Mouse (Mus musculus): ENCODE data around the gene Aatf. TPM values are rescaled to one million over a fixed set of nuclear protein-coding genes. Genes with fewer than 3 reads are reported as not detected.
A peak's percentile ranks its signal among the peaks of the same experiment; 100 is the strongest.

Gene Aatf
- polyA plus RNA-seq, 1 experiment = 0.77 TPM

- no peak overlapping the region for H3K4me3 ChIP-seq (replicated peaks)
- H3K36me3 ChIP-seq (ENCODE audit: control insufficient read depth) = no peaks in the 10 kb centered on the region
- peaks cover 16% of the 10 kb centered on the region for H3K4me1 ChIP-seq (ENCODE audit: control insufficient read depth)
- peaks cover 6% of the 10 kb centered on the region; the same call in 1 of the 2 replicates for H3K9me3 ChIP-seq (ENCODE audit: control insufficient read depth, low read length)
- no peak for TF ChIP-seq GATA1 (IDR thresholded peaks at IDR 0.05; ENCODE audit: low read length)
- no peak for TF ChIP-seq TAL1 (IDR thresholded peaks at IDR 0.05; ENCODE audit: low read length)
- peaks cover 86% of the 10 kb centered on the region for H3K27me3 ChIP-seq (ENCODE audit: control insufficient read depth)
Observed at GRCm38 (mm10) chr11:84517431-84517830, 4.1 kb upstream of the Aatf start.

GRCm38 (mm10) chr11:84516501-84517240, 3.3 kb upstream of the Aatf start:
- H3K4me3 ChIP-seq (replicated peaks) = no peak overlapping the region

GRCm38 (mm10) chr11:84512031-84512430, 1.3 kb downstream of the Aatf start:
- H3K27me3 ChIP-seq (ENCODE audit: control insufficient read depth) = peaks cover 32% of the 10 kb centered on the region
- H3K4me3 ChIP-seq (replicated peaks) = peak overlapping the region; percentile 6
- H3K4me1 ChIP-seq (ENCODE audit: control insufficient read depth) = peaks cover 24% of the 10 kb centered on the region
- TF ChIP-seq TAL1 (IDR thresholded peaks at IDR 0.05; ENCODE audit: low read length) = no peak
- TF ChIP-seq GATA1 (IDR thresholded peaks at IDR 0.05; ENCODE audit: low read length) = no peak
- H3K36me3 ChIP-seq (ENCODE audit: control insufficient read depth) = peaks cover 32% of the 10 kb centered on the region
- no peaks in the 10 kb centered on the region; the same call in 1 of the 2 replicates for H3K9me3 ChIP-seq (ENCODE audit: control insufficient read depth, low read length)

More at GRCm38 (mm10) chr11:84516501-84517240, 3.3 kb upstream of the Aatf start:
- H3K4me1 ChIP-seq (ENCODE audit: control insufficient read depth) = peaks cover 21% of the 10 kb centered on the region
- H3K36me3 ChIP-seq (ENCODE audit: control insufficient read depth) = peaks cover 3% of the 10 kb centered on the region
- H3K9me3 ChIP-seq (ENCODE audit: control insufficient read depth, low read length) = peaks cover 3% of the 10 kb centered on the region; the same call in 1 of the 2 replicates
- H3K27me3 ChIP-seq (ENCODE audit: control insufficient read depth) = peaks cover 79% of the 10 kb centered on the region
- TF ChIP-seq GATA1 (IDR thresholded peaks at IDR 0.05; ENCODE audit: low read length) = no peak
- no peak for TF ChIP-seq TAL1 (IDR thresholded peaks at IDR 0.05; ENCODE audit: low read length)

- Histone ChIP-seq H3K9me3 (ENCODE audit: control insufficient read depth, low read length) (no peaks in the 10 kb centered on the region), H3K4me3 (replicated peaks) (no peak overlapping the region), H3K27me3 (ENCODE audit: control insufficient read depth) (no peaks in the 10 kb centered on the region), H3K4me1 (ENCODE audit: control insufficient read depth) (no peaks in the 10 kb centered on the region), H3K36me3 (ENCODE audit: control insufficient read depth) (peaks cover 57% of the 10 kb centered on the region)
- TF ChIP-seq TAL1 (IDR thresholded peaks at IDR 0.05; ENCODE audit: low read length) = no peak
Observed at GRCm38 (mm10) chr11:84504296-84504695, 9.0 kb downstream of the Aatf start.

- H3K4me1 ChIP-seq (ENCODE audit: control insufficient read depth) = no peaks in the 10 kb centered on the region
- no peak overlapping the region for H3K4me3 ChIP-seq (replicated peaks)
- no peaks in the 10 kb centered on the region for H3K27me3 ChIP-seq (ENCODE audit: control insufficient read depth)
- TF ChIP-seq GATA1 (IDR thresholded peaks at IDR 0.05; ENCODE audit: low read length) = no peak
- no peak for TF ChIP-seq TAL1 (IDR thresholded peaks at IDR 0.05; ENCODE audit: low read length)
- H3K36me3 ChIP-seq (ENCODE audit: control insufficient read depth) = peaks cover 27% of the 10 kb centered on the region
- H3K9me3 ChIP-seq (ENCODE audit: control insufficient read depth, low read length) = no peaks in the 10 kb centered on the region
Observed at GRCm38 (mm10) chr11:84497944-84498343, 15.4 kb downstream of the Aatf start.

- TF ChIP-seq GATA1 (IDR thresholded peaks at IDR 0.05; ENCODE audit: low read length) = no peak
- TF ChIP-seq TAL1 (IDR thresholded peaks at IDR 0.05; ENCODE audit: low read length) = no peak
- H3K4me3 ChIP-seq (replicated peaks) = no peak overlapping the region
- no peaks in the 10 kb centered on the region for H3K9me3 ChIP-seq (ENCODE audit: control insufficient read depth, low read length)
- no peaks in the 10 kb centered on the region for H3K4me1 ChIP-seq (ENCODE audit: control insufficient read depth)
- peaks cover 28% of the 10 kb centered on the region for H3K36me3 ChIP-seq (ENCODE audit: control insufficient read depth)
- no peaks in the 10 kb centered on the region for H3K27me3 ChIP-seq (ENCODE audit: control insufficient read depth)
Observed at GRCm38 (mm10) chr11:84496901-84497300, 16.4 kb downstream of the Aatf start.

GRCm38 (mm10) chr11:84495774-84496173, 17.5 kb downstream of the Aatf start:
- no peaks in the 10 kb centered on the region for H3K27me3 ChIP-seq (ENCODE audit: control insufficient read depth)
- H3K9me3 ChIP-seq (ENCODE audit: control insufficient read depth, low read length) = no peaks in the 10 kb centered on the region
- H3K4me1 ChIP-seq (ENCODE audit: control insufficient read depth) = no peaks in the 10 kb centered on the region
- TF ChIP-seq TAL1 (IDR thresholded peaks at IDR 0.05; ENCODE audit: low read length) (no peak), GATA1 (IDR thresholded peaks at IDR 0.05; ENCODE audit: low read length) (no peak)
- peaks cover 34% of the 10 kb centered on the region for H3K36me3 ChIP-seq (ENCODE audit: control insufficient read depth)
- no peak overlapping the region for H3K4me3 ChIP-seq (replicated peaks)

GRCm38 (mm10) chr11:84481661-84482060, 31.7 kb downstream of the Aatf start:
- no peaks in the 10 kb centered on the region for H3K9me3 ChIP-seq (ENCODE audit: control insufficient read depth, low read length)
- TF ChIP-seq GATA1 (IDR thresholded peaks at IDR 0.05; ENCODE audit: low read length) (no peak), TAL1 (IDR thresholded peaks at IDR 0.05; ENCODE audit: low read length) (no peak)

GRCm38 (mm10) chr11:84480451-84480850, 32.9 kb downstream of the Aatf start:
- TF ChIP-seq GATA1 (IDR thresholded peaks at IDR 0.05; ENCODE audit: low read length) (no peak), TAL1 (IDR thresholded peaks at IDR 0.05; ENCODE audit: low read length) (no peak)
- H3K36me3 ChIP-seq (ENCODE audit: control insufficient read depth) = no peaks in the 10 kb centered on the region; the same call in 1 of the 2 replicates
- no peaks in the 10 kb centered on the region for H3K9me3 ChIP-seq (ENCODE audit: control insufficient read depth, low read length)
- no peaks in the 10 kb centered on the region for H3K4me1 ChIP-seq (ENCODE audit: control insufficient read depth)
- H3K27me3 ChIP-seq (ENCODE audit: control insufficient read depth) = no peaks in the 10 kb centered on the region
- no peak overlapping the region for H3K4me3 ChIP-seq (replicated peaks)

More at GRCm38 (mm10) chr11:84481661-84482060, 31.7 kb downstream of the Aatf start:
- Histone ChIP-seq H3K36me3 (ENCODE audit: control insufficient read depth) (no peaks in the 10 kb centered on the region; the same call in 1 of the 2 replicates), H3K4me3 (replicated peaks) (no peak overlapping the region), H3K27me3 (ENCODE audit: control insufficient read depth) (no peaks in the 10 kb centered on the region), H3K4me1 (ENCODE audit: control insufficient read depth) (no peaks in the 10 kb centered on the region)

Data from erythroblast, embryonic 14.5 days (primary cell).